Mouse (Mus musculus) ES-Bruce4 (cell line): ENCODE data around the gene Rora. TPM values are rescaled to one million over a fixed set of nuclear protein-coding genes. Genes with fewer than 3 reads are reported as not detected.

Experiments
- H3K27ac ChIP-seq: 2 replicates; pipeline ENCODE4 v1.5.1; 2012; ENCODE audit warnings: low read length, inconsistent platforms; ENCODE audit not compliant: insufficient read depth
- H3K27me3 ChIP-seq: 2 replicates; pipeline ENCODE4 v1.6.1; 2012; ENCODE audit warnings: mild to moderate bottlenecking, low read length, inconsistent platforms; ENCODE audit not compliant: control insufficient read depth, poor library complexity, insufficient read depth, severe bottlenecking
- H3K36me3 ChIP-seq: 2 replicates; pipeline ENCODE4 v1.6.1; 2012; ENCODE audit warnings: inconsistent platforms, mild to moderate bottlenecking, low read length, moderate library complexity; ENCODE audit not compliant: control insufficient read depth, poor library complexity, insufficient read depth, severe bottlenecking
- H3K4me1 ChIP-seq: one replicate; pipeline ENCODE4 v1.8.1; 2011; ENCODE audit warnings: low read length; ENCODE audit not compliant: control insufficient read depth, insufficient read depth
- H3K4me3 ChIP-seq: 2 replicates; pipeline ENCODE4 v1.5.1; 2011; ENCODE audit warnings: low read depth, mild to moderate bottlenecking, low read length
- H3K9ac ChIP-seq: 2 replicates; pipeline ENCODE4 v1.6.1; 2012; ENCODE audit warnings: low read depth, mild to moderate bottlenecking, inconsistent platforms; ENCODE audit not compliant: poor library complexity, severe bottlenecking
- H3K9me3 ChIP-seq: replicated peaks from 2 replicates; pipeline ENCODE4 v1.6.1; 2012; ENCODE audit warnings: mild to moderate bottlenecking, low read length, inconsistent platforms; ENCODE audit not compliant: control insufficient read depth, poor library complexity, insufficient read depth, severe bottlenecking
- CTCF ChIP-seq: IDR thresholded peaks from one replicate; pipeline ENCODE4 v1.8.1; 2011; ENCODE audit warnings: low read depth, low read length
- EP300 ChIP-seq: IDR thresholded peaks from 2 replicates; pipeline ENCODE4 v1.6.1; 2011; ENCODE audit warnings: low read depth, low read length; ENCODE audit not compliant: insufficient read depth
- POLR2A ChIP-seq: IDR thresholded peaks from one replicate; pipeline ENCODE4 v1.8.1; 2011; ENCODE audit warnings: low read length; ENCODE audit not compliant: insufficient read depth
- polyA plus RNA-seq: library from polyadenylated mRNA; stranded (reverse); fragments of >200 nt; gene quantifications from 2 replicates; pipeline ENCODE4 v1.2.4, GENCODE M21; 2011; ENCODE audit warnings: low read depth; ENCODE audit not compliant: missing spikeins, insufficient read depth, insufficient read length

The Rora gene
- polyA plus RNA-seq, 1 experiment, result 3.6 TPM

DNA sequence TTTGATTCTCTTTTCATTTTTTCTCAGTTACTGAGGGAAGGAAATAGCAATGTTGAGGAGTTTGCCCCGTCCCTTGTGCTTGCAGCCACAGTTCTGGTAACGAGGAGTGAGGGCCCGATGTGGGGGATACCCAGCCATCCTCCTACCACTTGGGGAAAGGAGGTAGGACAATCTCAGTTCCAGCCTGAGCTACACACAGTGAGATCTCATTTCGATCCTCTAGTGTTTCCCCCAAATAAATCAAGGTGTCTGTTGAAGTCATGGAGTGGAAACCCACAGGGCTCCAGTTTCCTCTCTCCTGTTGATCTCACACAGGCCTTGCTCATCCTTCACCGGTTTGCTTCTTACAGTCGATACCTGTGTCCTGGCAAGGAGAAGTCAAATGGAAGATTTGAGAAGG, 458.0 kb downstream of the Rora start:
- TF ChIP-seq CTCF (no peak), EP300 (no peak), POLR2A (no peak)
- Histone ChIP-seq H3K27ac (no peak overlapping the region), H3K4me3 (no peak overlapping the region), H3K9ac (no peak overlapping the region), H3K9me3 (no peaks in the 10 kb centered on the region), H3K36me3 (no peaks in the 10 kb centered on the region), H3K4me1 (no peaks in the 10 kb centered on the region), H3K27me3 (no peaks in the 10 kb centered on the region)

- H3K9me3 ChIP-seq, result no peaks in the 10 kb centered on the region
- no peaks in the 10 kb centered on the region for H3K4me1 ChIP-seq
- no peaks in the 10 kb centered on the region for H3K36me3 ChIP-seq
- no peak for TF ChIP-seq EP300
- no peak for TF ChIP-seq CTCF
- TF ChIP-seq POLR2A, result no peak
- no peak overlapping the region for H3K27ac ChIP-seq
- no peak overlapping the region for H3K9ac ChIP-seq
- H3K4me3 ChIP-seq, result no peak overlapping the region
- no peaks in the 10 kb centered on the region for H3K27me3 ChIP-seq
Measured at GRCm38 (mm10) chr9:69114429-69114984, 460.9 kb downstream of the Rora start.

- no peaks in the 10 kb centered on the region for H3K4me1 ChIP-seq
- no peaks in the 10 kb centered on the region for H3K36me3 ChIP-seq
- H3K9me3 ChIP-seq, result no peaks in the 10 kb centered on the region
- H3K9ac ChIP-seq, result no peak overlapping the region
- no peak overlapping the region for H3K27ac ChIP-seq
- TF ChIP-seq EP300 (no peak), CTCF (no peak), POLR2A (no peak)
- no peak overlapping the region for H3K4me3 ChIP-seq
- H3K27me3 ChIP-seq, result no peaks in the 10 kb centered on the region
Measured at GRCm38 (mm10) chr9:69116740-69117139, 463.2 kb downstream of the Rora start.

DNA sequence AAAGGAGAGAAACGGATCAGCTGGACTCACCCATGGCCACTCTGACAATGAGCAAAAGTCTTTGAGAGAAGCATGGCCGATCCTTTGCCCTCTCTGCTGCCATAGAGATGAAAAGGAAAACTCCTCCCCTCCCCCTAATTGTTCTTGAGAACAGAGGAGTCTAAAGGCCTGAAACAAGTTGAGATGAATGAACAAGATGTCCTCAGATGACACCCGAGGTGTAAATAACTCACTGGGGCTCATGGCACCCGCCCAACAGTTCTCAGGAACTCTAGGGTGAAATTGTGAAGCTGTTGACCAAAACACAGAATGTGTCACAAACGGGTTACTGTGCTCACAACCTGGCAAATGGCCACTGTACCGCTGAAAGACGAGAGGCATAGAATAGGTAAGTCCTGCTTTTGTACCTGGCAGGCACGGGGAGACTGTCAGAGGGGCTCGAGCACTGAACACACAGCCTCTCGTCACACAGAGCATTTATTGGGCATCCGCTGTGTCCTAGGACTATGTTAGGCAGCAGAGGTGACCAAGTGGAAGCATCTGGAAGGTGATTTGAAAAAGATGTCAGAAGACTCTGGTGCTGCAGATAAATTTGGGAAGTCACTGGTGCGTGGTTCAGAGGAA, 467.6 kb downstream of the Rora start:
- H3K27ac ChIP-seq, result no peak overlapping the region
- no peak for TF ChIP-seq EP300
- no peak for TF ChIP-seq POLR2A
- no peak for TF ChIP-seq CTCF

GRCm38 (mm10) chr9:69125011-69125786, 471.6 kb downstream of the Rora start:
- H3K9ac ChIP-seq, result no peak overlapping the region

More for the DNA sequence above, 467.6 kb downstream of the Rora start:
- no peaks in the 10 kb centered on the region for H3K9me3 ChIP-seq
- H3K9ac ChIP-seq, result no peak overlapping the region
- H3K4me1 ChIP-seq, result no peaks in the 10 kb centered on the region
- no peaks in the 10 kb centered on the region for H3K36me3 ChIP-seq
- no peaks in the 10 kb centered on the region for H3K27me3 ChIP-seq
- H3K4me3 ChIP-seq, result no peak overlapping the region

GRCm38 (mm10) chr9:69125787-69126161, 472.2 kb downstream of the Rora start:
- Histone ChIP-seq H3K9me3 (no peaks in the 10 kb centered on the region), H3K4me3 (no peak overlapping the region), H3K9ac (no peak overlapping the region), H3K27ac (no peak overlapping the region), H3K4me1 (no peaks in the 10 kb centered on the region), H3K36me3 (no peaks in the 10 kb centered on the region), H3K27me3 (no peaks in the 10 kb centered on the region)
- TF ChIP-seq EP300 (no peak), POLR2A (no peak), CTCF (no peak)

More at GRCm38 (mm10) chr9:69125011-69125786, 471.6 kb downstream of the Rora start:
- no peaks in the 10 kb centered on the region for H3K36me3 ChIP-seq
- no peaks in the 10 kb centered on the region for H3K27me3 ChIP-seq
- no peak overlapping the region for H3K27ac ChIP-seq
- H3K4me3 ChIP-seq, result no peak overlapping the region
- H3K9me3 ChIP-seq, result no peaks in the 10 kb centered on the region
- H3K4me1 ChIP-seq, result no peaks in the 10 kb centered on the region
- TF ChIP-seq EP300, result no peak
- TF ChIP-seq CTCF, result no peak
- no peak for TF ChIP-seq POLR2A
